Mouse (Mus musculus): ENCODE data around the gene Mmaa.

DNA sequence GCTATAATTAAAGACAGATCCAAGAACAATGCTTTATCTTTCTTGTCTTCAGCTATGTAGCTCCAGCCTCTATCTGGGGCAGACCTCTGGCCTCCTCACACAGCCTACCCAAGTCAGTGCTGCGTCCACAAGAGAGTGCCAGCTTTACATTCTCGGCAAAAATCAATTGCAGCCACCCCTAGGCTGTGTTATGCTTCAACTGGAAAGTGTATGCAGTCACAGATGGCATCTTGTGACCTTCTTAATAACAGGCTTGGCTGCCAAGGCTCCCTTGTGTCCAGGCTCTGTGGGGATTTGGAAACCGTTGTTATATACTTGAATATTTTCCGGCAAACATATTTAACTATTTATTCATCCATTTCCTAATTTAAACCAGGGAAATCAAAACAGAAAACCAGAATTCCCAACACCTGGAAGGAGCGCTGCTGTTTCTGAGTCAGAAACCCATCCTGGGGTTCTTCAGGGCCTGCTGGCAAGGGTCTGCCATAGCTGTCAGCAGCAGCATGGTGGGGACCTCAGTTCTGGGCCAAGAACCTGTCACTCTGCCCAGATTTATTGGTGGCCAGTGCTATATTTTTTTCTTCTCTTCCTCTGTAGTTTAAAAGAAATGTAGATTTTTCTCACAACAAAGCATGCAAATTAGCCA, 72.5 kb downstream of the Mmaa start:
- TF ChIP-seq POLR2A (IDR thresholded peaks at IDR 0.05; ENCODE audit: borderline replicate concordance, extremely low read depth, low read depth, low read length) (no peak), CTCF (IDR thresholded peaks at IDR 0.05; ENCODE audit: insufficient read depth, low read length) (no peak)
